Mouse (Mus musculus): Measurements from ENCODE around the gene Ylpm1.

Gene Ylpm1

GRCm38 (mm10) chr12:85007021-85007420 is 10.9 kb downstream of the Ylpm1 start:
- in situ Hi-C loops (cut with MboI, MseI): no loop called here

- in situ Hi-C loops (cut with MboI, MseI): no loop called here
These were observed 13.7 kb downstream of the Ylpm1 start for GRCm38 (mm10) chr12:85009776-85010175.

- in situ Hi-C loops (cut with MboI, MseI): no loop called here
These were observed 14.4 kb downstream of the Ylpm1 start for GRCm38 (mm10) chr12:85010541-85010940.

- in situ Hi-C loops (cut with MboI, MseI): no loop called here
These were observed 16.1 kb downstream of the Ylpm1 start for GRCm38 (mm10) chr12:85012185-85012584.

GRCm38 (mm10) chr12:85022071-85022470 is 25.9 kb downstream of the Ylpm1 start:
- in situ Hi-C loops (cut with MboI, MseI): no loop called here

GRCm38 (mm10) chr12:85032710-85033109 is 36.6 kb downstream of the Ylpm1 start:
- in situ Hi-C loops (cut with MboI, MseI): no loop called here

- in situ Hi-C loops (cut with MboI, MseI): no loop called here
These were observed 55.1 kb downstream of the Ylpm1 start for GRCm38 (mm10) chr12:85051218-85051617.

GRCm38 (mm10) chr12:85071043-85071442 is 74.9 kb downstream of the Ylpm1 start:
- in situ Hi-C loops (cut with MboI, MseI): no loop called here

- in situ Hi-C loops (cut with MboI, MseI): no loop called here
These were observed 81.0 kb downstream of the Ylpm1 start for GRCm38 (mm10) chr12:85077100-85077499.

- in situ Hi-C loops (cut with MboI, MseI): no loop called here
These were observed 88.1 kb downstream of the Ylpm1 start for GRCm38 (mm10) chr12:85084257-85084656.

- in situ Hi-C loops (cut with MboI, MseI): no loop called here
These were observed 88.8 kb downstream of the Ylpm1 start for GRCm38 (mm10) chr12:85084941-85085340.

GRCm38 (mm10) chr12:85087845-85088244 is 91.7 kb downstream of the Ylpm1 start:
- in situ Hi-C loops (cut with MboI, MseI): no loop called here

- in situ Hi-C loops (cut with MboI, MseI): no loop called here
These were observed 95.1 kb downstream of the Ylpm1 start for GRCm38 (mm10) chr12:85091190-85091589.

- in situ Hi-C loops (cut with MboI, MseI): no loop called here
These were observed 96.1 kb downstream of the Ylpm1 start for GRCm38 (mm10) chr12:85092214-85092613.

GRCm38 (mm10) chr12:85094010-85094409 is 97.9 kb downstream of the Ylpm1 start:
- in situ Hi-C loops (cut with MboI, MseI): no loop called here

- in situ Hi-C loops (cut with MboI, MseI): no loop called here
These were observed 98.6 kb downstream of the Ylpm1 start for GRCm38 (mm10) chr12:85094706-85095105.

- in situ Hi-C loops (cut with MboI, MseI): no loop called here
These were observed 99.0 kb downstream of the Ylpm1 start for GRCm38 (mm10) chr12:85095146-85095545.

GRCm38 (mm10) chr12:85095859-85096258 is 99.7 kb downstream of the Ylpm1 start:
- in situ Hi-C loops (cut with MboI, MseI): no loop called here

- in situ Hi-C loops (cut with MboI, MseI): no loop called here
These were observed 104.9 kb downstream of the Ylpm1 start for GRCm38 (mm10) chr12:85101001-85101400.

- in situ Hi-C loops (cut with MboI, MseI): no loop called here
These were observed 105.5 kb downstream of the Ylpm1 start for GRCm38 (mm10) chr12:85101521-85102106.

- in situ Hi-C loops (cut with MboI, MseI): no loop called here
These were observed 107.0 kb downstream of the Ylpm1 start for GRCm38 (mm10) chr12:85103096-85103495.

GRCm38 (mm10) chr12:85104789-85105188 is 108.7 kb downstream of the Ylpm1 start:
- in situ Hi-C loops (cut with MboI, MseI): no loop called here

GRCm38 (mm10) chr12:85106292-85106691 is 110.2 kb downstream of the Ylpm1 start:
- in situ Hi-C loops (cut with MboI, MseI): no loop called here

GRCm38 (mm10) chr12:85108643-85109042 is 112.5 kb downstream of the Ylpm1 start:
- in situ Hi-C loops (cut with MboI, MseI): no loop called here

Measured in regulatory T cell (primary cell).